Mouse (Mus musculus) ES-CJ7 (cell line): ENCODE results near the gene Tcap.

Experiments
- DNase-seq: peaks from one replicate; pipeline ENCODE4 v3.0.0; 2011; ENCODE audit warnings: low read depth, low spot score

The Tcap gene

GRCm38 (mm10) chr11:98412273-98412796, 28.7 kb downstream of the Tcap start, which contains the start of gene Erbb2:
TSS of gene Erbb2 (plus strand) at chr11:98412470.
- peak; percentile 82 for DNase-seq

- peak; percentile 35 for DNase-seq
These were observed 29.2 kb downstream of the Tcap start for GRCm38 (mm10) chr11:98412797-98413301.

DNA sequence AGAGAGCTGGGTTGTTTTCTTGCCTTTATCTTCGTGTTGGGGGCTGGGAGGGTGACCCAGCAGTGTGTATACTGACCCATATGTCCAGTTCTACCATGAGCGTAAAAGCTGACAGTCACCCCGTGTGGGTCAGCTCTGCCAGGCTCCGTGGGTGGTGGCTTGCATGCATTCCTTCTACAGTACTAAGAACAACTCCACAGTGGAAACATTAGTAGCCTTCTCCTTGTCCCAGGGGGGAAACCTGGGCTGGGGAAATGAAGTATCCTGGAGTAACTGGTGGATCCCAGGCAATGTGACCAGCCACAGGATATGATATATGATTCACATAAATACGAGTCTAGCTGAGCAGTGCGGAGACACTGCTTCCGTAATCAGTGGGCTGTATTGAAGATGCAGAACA, 30.1 kb downstream of the Tcap start:
- DNase-seq: no peak

DNA sequence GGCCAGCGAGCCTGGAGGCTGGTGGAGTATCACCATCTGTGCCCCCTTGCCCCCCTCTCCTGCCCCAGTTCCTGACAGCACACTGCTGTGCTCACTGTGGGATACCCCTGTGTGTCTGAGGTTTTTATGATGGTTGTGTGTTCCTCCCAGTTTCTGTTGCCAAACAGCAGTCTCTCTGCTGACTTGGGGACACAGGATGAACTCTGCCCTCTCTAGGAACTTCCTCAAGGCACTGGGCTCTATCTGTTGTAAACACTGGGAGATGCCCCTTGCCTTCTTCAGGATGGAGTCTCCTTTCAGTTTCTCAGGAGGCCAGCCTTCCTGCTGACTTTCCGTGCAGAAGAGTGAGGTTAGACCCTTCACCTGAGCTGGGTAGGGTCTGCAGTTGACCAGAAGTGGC, 30.6 kb downstream of the Tcap start:
- DNase-seq: no peak

DNA sequence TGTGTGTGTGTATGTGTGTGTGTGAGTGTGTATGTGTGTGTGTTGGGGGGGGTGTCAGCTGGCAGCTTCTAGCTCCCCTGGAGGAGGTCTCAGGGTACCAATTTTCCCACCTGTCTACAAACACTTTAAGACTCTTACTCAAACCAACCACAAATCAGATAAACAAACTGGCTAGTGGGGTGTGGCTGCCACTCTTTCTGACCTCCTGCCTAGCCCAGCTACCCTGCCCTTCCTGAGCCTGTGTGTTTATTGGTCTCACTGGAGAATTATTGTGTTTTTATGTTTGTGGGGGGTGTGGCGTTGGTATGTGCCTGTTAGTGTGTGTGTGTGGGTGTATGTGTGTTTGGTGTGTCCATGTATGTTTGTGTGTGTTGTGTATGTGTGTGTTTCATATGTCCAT, 33.5 kb downstream of the Tcap start:
- DNase-seq: no peak

GRCm38 (mm10) chr11:98418273-98418672, 34.7 kb downstream of the Tcap start:
- no peak for DNase-seq

- DNase-seq: no peak
These were observed 35.4 kb downstream of the Tcap start for GRCm38 (mm10) chr11:98418939-98419547.

- DNase-seq: no peak
These were observed 43.0 kb downstream of the Tcap start for GRCm38 (mm10) chr11:98426592-98426991.

DNA sequence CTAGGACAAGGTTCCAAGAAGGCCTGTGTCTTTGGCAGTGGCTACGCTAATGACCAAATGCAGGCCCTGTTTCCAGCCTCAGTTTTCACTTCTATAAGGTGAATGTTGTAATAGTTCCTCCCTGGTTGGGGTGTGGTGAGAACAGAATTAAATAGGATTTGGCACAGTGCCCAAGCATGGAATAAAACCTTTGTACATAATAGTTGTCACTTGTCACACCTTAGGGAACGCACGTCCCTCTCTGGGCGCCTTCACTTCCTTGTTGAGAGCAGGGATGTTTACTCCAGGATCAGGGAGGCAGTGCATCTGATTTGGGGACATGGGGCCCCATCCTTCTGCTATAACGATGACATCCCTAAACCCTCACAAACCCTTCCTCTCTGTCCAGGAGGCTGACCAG, 44.8 kb downstream of the Tcap start:
- DNase-seq: no peak

DNA sequence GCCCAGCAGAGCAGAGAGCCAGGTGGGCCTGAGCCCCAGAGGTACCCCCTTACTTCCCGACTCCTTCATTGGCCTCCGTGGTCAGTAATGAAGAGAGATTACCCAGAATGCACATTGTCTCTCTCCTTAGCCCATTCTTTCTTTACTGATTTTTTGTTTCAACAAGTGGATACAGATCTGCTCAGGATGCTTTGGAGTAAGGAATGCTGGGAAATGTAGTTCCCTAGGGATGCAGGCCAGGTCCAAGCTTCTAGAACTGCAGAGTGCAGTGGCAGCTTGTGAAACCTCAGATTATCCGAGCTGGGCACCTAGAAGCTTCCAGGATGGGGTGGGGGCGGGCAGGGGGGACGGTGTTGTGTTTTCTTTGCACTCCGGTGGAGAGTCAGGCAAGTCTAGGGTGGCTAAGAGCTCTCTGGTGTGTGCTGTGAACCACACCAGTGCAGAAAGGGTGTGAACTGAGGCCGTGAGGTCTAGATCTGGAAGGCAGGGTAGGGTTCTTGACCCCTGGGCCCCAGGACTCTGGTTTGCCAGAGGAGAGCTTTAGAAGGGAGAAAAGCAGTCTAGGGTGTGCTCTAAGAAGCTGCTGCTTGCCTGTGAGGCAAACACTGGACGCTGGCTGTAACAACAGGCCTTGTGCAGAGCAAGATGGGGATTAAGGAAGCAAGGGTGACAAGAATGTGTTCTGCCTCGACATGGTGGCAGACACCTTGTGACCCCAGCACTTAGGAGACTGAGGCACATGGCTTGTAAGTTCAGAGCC, 48.3 kb downstream of the Tcap start:
- no peak for DNase-seq
